Mouse (Mus musculus) adrenal gland, postnatal 4 days (tissue): ENCODE measurements around the gene Uaca. TPM values are rescaled to one million over a fixed set of nuclear protein-coding genes. Genes with fewer than 3 reads are reported as not detected.

ENCODE experiments used
- DNase-seq, 2 experiments: peaks; one replicate each; pipeline ENCODE4 v3.0.0; 2021 to 2022; ENCODE audit warnings: low spot score in 2 of 2, mixed read lengths in 2 of 2
- total RNA-seq, 2 experiments: library from RNA; stranded (reverse); gene quantifications; 2 replicates each; pipeline ENCODE4 v1.2.3; 2021

The Uaca gene
- total RNA-seq, 2 experiments from 2014 or later: 56.7 to 68.1 TPM

DNA sequence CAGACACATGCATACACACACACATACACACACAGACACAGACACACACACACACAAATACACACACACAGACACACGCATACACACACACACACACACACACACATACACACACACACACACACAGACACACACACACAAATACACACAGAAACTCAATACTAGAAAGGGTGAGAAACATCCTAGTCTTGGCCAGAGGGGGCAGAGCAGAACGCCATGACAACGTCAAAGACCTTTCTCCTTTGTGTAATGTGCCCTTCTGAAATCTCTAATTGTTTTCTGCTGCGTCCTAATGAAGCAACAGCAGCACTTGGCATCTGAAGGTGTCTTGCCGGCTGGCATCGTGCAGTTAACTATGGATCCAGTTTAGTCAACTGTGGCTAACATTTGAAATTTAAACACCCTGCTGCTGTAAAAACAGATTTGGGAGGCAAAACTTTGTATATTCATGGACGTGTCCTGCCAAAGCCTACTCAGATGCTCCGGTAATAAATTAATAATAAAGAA, 83.8 kb downstream of the Uaca start:
- DNase-seq: no peak

DNA sequence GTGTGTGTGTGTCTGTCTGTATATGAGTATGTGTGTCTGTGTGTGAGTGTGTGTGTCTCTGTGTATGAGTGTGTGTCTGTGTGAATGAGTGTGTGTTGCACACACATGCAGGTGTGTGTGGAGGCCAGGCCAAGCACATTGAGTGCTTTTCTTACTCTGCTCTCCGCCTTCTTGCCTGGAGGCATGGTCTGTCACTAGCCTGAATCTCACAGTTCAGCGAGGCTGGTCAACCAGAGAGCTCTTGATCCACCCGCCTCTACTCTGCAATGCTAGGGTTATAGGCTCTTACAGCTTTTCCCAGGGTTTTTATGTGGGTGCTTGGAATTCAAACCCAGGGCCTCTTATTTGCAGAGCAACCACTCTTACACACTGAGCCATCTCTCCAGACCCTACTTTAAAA, 84.3 kb downstream of the Uaca start:
- DNase-seq: no peak

DNA sequence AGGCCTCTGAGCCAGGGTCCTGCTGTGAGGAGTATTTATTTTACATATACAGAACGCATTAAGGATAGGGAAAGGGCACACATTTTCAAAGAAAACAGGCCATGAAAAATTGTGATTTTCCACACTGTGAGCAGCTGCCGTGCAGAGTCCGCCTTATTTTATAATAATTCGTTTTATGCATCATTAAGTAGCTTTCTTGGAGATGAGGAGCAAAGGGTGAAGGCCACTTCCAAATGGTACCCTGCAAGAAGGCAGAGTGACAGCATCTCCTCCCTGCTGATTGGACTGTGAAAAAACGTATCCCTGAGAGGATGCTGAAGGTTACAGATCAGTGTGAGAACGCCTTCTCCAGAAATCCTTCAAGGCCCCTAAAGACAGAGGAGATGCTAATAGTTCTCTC, 90.8 kb downstream of the Uaca start:
- DNase-seq: no peak

DNA sequence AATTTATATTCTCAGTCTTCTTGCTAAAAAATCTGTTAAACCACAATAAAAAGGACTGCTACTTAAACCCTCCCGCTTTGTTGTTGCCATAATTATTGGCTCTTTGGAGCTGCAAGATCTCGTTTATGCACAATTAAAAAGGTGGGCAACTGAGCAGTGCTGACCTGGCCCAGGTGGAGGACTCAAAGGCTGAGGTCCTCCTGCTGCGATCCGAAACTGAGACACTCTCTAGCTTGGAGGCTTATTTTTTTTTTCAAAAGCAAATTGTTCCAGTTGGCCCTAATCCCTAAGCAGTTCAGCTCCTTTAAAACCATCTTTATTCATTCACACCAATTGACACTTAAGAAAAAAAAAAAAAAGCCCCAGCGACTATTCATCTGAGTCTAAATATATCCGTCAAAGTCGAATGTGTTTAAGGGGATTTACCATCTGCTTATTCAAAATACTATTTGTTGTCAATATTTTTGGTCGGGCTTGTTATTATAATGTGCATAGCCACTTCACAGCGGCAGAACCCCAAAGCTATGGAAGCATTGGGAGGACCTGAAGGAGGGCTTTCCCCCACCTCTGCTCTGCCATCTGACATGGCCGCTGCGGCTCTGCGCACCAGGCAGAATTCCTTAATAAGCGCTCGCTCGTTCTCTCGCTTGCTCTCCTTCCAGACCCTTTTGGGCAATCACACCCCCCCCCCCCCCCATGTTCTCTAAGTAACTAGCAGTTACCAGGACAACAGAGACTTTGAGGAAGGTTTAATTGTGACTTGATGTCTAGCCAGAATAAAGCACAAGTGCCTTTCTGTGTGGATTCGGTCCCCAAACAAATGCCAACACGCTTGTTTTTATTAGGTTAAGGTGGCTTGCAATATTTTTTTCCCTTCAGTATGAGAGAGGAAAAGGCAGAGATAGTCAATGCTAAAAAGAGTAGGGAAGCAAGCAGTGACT, 92.4 kb downstream of the Uaca start:
- DNase-seq: no peak

DNA sequence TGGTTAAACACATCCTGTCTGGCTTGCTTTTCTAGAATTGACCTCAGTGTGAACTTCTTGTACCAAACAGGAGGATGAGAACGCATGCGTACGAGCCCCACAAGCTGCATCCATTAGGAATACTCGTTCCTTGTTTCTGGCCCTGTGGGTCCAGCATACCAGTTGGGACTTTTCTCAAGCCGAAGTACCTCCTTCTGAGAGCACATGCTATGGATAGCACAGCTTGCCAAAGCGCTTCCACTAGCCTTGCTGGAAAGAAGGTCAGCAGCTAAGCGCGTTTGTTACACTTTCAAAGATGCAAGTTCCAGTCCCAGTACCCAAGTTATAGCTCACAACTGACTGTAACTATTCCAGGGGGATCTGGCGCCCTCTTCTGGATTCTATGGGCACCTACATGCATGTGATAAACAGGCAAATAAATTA, 93.1 kb downstream of the Uaca start:
- no peak for DNase-seq

DNA sequence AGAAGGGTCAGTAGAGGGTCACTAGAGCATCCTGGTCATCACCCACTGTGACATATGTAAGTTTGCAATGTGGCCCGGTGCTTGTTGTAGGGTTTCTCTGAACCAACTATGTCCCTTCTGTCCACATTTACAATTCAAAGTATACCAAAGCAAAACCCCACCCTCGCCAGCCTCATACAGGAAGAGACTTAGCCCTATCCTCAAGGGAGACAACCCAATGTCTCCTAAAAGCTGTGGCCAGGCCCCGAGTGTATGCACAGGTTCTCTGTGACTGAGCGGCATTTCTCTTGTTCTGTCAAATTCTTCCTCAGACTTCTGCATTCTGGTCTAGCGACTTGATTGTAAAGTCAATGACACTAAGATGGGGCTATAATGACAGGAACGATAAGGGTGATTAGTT, 99.2 kb downstream of the Uaca start:
- no peak for DNase-seq

DNA sequence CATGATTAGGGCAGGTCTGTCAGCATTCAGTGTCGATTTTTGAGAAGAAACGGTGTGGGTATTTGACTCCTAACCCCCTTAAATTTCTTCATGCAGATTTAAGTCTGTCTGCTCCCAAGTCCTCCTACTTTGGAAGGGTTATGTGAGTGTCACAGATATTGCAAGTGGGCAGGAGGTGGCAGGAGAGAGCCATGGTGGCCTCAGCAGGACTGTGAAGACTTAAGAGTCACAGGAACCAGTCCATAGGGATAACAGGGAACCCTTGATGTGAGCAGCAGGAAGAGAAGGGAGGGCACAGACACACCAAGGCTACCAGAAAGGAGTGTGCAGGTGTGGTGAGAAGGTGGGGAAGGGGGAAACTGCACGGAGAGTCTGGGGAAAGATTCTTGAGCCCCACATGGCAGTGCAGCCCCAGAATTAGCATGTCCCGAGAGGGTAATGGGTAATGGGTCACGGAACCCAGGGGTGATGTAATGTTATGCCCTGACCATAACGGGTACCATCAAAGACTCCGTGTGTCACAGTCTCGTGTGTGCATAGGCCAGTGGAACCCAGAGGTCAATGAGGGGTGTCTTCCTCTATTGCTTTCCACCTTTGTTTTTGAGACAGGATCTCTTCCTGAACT, 101.3 kb downstream of the Uaca start:
- peak in 1 of 2 experiments; percentile 46 for DNase-seq

DNA sequence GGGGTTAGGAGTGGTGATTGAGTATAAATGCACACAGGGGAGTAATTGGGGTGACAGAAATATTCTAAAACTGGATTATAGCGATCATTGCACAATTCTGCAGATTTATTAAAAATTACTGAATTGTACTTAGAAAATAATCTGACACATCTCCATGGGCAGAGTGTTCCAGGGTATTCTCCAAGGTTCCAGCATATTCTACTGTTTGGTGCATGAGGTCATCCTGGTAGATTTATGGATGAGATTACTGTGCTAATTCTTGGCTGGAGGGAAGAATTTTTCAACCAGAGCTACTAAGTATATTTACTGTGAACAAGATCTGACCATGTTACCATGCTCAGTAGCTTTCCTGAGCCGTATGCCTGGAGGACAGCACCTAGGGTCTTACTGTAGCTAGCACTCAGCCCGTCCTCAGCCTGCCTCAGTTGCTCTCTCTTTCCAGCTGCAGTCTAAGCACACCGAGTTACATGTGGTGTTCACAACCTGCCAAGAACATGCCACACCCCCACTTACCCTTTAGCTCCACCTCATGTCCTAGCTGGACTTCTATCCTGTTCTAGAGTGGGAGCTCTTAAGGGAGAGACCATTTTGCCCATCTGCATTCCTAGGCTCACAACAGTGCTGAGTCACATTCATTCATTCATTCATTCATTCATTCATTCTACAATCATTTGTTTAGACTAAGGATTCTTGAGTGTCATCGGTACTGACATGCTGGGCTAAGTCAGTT, 104.1 kb downstream of the Uaca start:
- no peak for DNase-seq

DNA sequence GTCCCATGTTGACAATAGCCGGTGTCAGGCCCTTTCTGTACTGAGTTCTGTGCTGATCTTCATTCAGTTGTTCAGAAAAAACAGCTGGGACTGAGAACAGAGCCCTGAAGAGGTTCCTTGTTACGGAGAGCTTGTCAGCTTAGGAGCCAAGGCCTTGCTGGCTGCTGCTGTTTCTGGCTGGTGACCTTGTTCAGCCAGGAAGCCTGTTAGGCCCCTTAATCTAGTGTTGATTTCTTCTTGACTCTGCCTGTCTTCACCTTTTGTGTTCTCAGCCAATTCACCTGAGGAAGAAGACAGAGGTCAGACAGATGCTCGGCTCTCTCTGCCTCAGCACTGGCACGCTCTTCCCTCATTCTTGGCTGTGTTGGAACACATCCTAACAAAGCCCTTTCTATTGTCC, 104.9 kb downstream of the Uaca start:
- no peak for DNase-seq

DNA sequence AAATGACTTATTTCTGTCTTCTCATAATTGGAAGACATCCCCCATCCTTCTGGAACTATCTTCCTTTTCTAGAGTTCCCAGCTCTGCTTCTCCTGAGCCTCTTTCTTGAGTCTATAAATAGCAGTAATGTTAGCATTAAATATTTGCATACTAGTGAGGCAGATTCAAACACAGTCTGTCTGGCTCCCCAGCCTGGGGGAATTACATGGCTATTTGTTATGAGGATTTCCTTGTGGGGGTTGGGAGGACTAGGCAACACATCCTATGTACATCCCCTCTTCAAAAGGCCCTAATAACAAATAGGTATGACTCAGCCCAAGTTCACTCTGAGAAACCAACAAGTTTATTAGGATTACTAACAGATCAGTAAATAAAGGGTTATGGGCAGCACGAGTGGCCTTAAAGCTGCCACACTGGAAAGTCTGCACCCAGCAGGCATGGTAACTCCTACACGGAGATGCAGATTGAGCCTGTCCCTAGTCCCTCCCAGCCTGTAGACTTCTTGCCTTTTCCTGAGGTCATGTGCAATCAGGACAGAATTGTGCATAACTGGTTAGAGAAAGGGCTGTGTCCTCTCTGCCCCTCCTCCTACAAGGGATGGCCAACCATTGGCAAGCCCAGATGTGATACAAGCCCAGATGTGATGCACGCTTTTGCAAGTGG, 105.6 kb downstream of the Uaca start:
- DNase-seq: no peak

DNA sequence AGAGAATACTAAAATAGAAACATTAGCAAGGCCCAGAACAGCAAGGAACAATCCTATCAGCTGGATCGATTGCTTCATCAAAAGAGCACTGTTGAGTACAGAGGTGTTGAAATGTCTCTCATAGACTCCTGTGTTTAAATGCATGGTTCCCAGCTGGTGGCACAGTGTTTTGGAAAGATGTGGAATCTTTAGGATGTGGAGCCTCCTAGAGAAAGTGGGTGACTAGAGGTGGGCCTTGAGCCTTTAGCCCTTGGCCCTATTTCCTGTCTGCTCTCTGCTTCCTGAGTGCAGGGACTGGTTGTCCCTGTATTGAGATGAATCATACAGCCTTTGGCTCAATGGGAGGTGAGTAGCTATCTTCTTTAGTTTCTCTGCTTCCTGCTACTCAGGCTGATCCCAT, 117.9 kb downstream of the Uaca start:
- DNase-seq: no peak

DNA sequence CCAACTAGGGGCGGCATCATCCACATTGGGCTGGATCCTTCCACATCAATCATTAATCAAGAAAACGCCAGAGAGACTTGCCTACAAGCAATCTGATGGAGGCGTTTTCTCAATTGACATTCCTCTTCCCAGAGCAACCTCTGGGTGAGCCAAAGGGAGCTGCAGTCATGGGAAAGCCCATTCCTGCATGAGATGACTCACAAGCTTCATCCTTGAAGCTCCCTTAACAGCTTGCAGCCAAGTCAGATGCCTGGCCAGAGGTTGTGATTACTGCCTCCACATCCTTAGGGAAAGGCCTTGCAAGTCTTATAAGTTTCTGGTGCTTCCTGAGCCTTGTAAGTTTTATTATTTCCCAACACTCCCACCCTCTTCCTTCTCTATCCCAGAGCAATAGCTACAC, 119.3 kb downstream of the Uaca start:
- no peak for DNase-seq

DNA sequence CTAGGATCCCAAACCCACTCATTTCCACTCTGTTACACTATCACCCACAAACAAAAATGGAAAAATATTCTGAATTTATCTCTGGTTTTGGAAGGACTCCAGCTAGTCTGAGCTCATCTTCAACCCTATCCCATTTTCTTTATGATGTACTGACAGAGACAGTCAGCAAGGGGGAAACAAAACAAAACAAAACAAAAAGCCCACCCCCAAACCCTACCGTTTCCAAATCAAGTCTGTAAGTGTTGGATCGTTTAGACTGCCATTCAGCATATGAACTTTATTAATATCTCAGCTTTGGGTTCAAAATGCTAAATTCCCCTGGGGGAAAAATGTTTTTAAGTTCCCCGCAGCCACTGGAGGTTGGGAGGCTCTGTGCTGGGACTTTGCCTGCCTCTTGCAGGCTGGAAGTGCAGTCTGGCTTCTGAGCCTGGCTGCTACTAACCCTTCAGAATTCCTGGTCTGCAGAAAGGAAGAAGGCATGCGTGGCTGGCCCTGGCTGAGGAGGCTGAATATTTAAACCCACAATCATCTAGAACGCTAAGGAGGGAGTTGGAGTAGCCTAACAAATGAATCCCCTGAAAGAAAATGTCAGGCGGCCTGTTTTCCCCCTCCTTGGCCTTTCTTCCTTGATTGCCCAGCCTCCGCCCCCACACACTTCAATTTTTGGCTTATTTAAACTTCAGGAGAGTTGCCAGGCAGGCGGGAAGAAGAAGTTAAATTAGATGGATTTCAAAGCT, 125.8 kb downstream of the Uaca start:
- no peak for DNase-seq

DNA sequence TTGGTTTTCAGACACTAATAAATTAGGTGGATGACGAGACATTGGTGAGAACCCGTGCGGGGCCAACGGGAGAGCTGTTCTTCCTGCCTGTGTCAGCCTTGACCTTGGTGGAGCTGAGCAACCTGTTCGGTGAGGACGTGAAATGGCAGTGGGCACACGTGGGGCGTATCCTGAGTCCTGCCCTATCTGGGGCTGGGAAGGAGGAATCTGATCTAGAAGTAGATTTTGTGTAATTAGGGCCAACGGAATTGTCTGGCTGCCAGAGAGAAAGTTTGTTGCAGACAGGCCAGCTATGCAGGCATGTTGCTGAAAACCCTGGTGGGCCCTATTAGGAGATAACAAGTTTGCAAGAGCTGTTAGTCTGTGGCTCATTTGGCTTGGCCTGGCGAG, 126.3 kb downstream of the Uaca start:
- no peak for DNase-seq

DNA sequence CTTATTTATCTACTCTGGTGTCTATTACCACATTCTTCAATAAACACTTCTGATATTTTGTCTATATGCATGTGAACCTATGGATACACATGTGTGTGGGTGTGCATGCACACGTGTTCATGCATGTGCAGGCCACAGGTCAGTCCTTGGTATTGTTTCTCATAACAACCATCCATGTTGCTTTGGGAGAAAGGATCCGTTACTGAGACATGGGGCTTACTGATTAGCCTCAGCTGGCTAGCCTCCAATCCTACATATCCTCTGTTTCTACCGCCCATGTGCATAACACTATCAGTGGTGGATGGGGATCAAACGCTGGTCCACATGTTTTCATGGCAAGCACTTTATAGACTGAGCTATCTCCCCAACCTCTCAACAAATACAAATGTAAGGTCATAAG, 126.9 kb downstream of the Uaca start:
- no peak for DNase-seq

DNA sequence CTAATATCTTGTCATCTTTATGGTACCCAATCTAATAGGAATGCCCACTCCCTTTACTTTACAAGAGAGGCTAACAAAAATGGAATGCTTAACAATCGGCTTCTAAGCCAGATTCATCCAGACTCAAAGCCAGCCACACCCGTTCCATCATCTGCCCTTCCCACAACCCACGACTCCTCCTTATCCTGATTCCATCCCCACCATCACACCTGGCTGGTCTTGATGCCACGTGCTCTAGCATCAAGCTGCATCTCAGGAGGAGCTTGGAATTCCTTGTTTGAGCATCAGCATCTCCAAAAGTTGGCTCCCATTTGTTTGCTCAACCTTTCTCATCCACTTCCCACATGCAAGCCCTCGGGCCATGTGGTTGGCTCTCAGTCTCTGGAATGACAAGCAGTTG, 127.5 kb downstream of the Uaca start:
- DNase-seq: no peak

DNA sequence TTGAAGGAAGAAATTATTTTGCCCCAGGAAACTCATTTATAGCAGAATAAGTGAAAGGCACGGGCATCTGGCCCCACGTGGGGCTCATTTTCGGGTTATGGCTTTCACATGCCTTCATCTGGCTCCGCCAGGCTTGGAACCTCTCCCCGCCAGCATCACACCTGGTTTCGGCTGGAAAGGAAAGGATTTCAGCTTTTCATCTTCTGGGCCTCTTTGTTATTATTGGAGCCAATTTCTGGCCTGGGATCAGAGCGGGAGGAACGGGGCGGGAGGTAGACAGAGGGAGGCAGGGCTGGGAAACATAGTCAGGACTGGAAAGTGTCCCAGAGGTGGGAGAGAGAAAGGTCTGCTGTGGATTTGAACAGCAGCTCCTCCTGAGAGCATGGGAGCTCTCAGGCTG, 132.0 kb downstream of the Uaca start:
- no peak for DNase-seq

DNA sequence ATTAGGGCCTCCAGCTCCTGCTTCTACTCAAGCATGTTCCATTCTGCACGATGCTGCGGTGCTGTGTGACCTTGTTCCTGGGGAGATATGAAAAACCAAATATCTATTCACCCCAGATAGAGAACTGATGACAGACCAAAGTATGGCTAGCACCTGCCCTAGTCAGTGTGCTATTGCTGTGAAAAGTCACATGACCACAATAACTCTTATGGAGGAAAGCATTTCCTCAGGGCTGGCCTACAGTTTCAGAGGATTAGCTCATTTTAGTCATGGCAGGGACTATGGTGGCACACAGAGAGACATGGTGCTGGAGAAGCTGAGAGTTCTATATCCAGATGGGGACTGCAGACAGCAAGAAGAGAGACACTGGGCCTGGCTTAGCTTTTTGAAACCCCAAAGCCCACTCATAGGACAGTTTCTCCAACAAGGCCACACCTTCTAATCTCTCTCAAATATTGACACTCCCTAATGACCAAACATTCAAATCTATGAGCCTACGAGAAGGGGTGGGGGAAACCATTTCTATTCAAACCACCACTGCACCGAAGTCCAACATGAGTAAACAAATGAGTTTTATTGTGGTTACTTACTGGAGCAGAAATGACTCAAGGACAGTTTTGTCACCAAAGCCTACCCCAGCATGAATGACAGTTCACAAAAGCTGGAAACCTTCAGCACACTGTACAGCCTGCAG, 135.1 kb downstream of the Uaca start:
- DNase-seq: no peak
